Mouse (Mus musculus) forebrain, embryonic 13.5 days (tissue): ENCODE results near the gene Pradc1. TPM values are rescaled to one million over a fixed set of nuclear protein-coding genes. Genes with fewer than 3 reads are reported as not detected.

Source experiments
- ATAC-seq: fragments of 200-750 bp; cut with Nextera tagmentation; 2 replicates; pipeline ENCODE4 v1.8.0; 2017
- H3K27ac ChIP-seq: fragments of 300-500 bp; sonication (generic); 2 replicates; pipeline ENCODE4 v1.5.1; 2015; ENCODE audit warnings: inconsistent platforms, mild to moderate bottlenecking, moderate library complexity
- H3K27me3 ChIP-seq: fragments of 300-500 bp; sonication (generic); 2 replicates; pipeline ENCODE4 v1.6.1; 2015; ENCODE audit warnings: mild to moderate bottlenecking, inconsistent platforms
- H3K36me3 ChIP-seq: fragments of 300-500 bp; sonication (generic); 2 replicates; pipeline ENCODE4 v1.6.1; 2015; ENCODE audit warnings: mild to moderate bottlenecking, inconsistent platforms; ENCODE audit not compliant: poor library complexity, severe bottlenecking
- H3K4me1 ChIP-seq: fragments of 300-500 bp; sonication (generic); 2 replicates; pipeline ENCODE4 v1.6.1; 2015; ENCODE audit warnings: inconsistent platforms
- H3K4me2 ChIP-seq: fragments of 300-500 bp; sonication (generic); 2 replicates; pipeline ENCODE4 v1.6.1; 2015; ENCODE audit warnings: inconsistent platforms, mild to moderate bottlenecking, moderate library complexity
- H3K4me3 ChIP-seq: fragments of 300-500 bp; sonication (generic); 2 replicates; pipeline ENCODE4 v1.5.1; 2015; ENCODE audit warnings: mild to moderate bottlenecking, inconsistent platforms
- H3K9ac ChIP-seq: fragments of 300-500 bp; sonication (generic); 2 replicates; pipeline ENCODE4 v1.6.1; 2015; ENCODE audit warnings: mild to moderate bottlenecking, inconsistent platforms
- H3K9me3 ChIP-seq: fragments of 300-500 bp; sonication (generic); replicated peaks from 2 replicates; pipeline ENCODE4 v1.6.1; 2016; ENCODE audit warnings: inconsistent platforms
- WGBS: fragments of 180-500 bp; shearing (Covaris S2); methylation state at CpG from one replicate; pipeline ENCODE4 v1.1.7; 2015; 5-methylcytosine and 5-hydroxymethylcytosine counted together
- polyA plus RNA-seq: library from polyadenylated mRNA; unstranded; fragments of >200 nt; fragmentation: Nextera tagmentation; extraction: Ambion mirVana; gene quantifications from 2 replicates; pipeline ENCODE4 v1.2.1, GENCODE M21; 2015

The Pradc1 gene
- polyA plus RNA-seq, 1 experiment from 2014 or later, result 32.4 TPM

DNA sequence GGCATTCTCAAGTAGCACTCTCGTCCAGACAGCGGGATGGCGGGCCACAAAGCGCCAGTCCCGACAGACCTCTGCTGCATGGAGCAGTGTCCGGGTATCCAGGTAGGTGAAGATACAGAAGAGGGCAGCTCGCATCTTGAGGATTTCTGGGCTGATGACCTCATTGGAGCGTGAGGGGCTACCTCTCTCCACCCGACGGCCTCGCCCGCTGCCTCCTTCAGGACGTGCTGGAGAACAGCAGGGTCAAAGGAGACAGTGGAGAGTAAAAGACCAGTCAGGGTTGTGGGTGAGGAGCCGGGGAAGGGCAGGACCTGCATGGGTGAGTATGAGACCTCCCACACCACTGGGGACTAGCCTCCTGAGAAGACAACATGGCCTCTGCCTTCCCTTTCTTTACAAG is 26.6 kb upstream of the Pradc1 start:
- peaks cover 29% of the 10 kb centered on the region for H3K27me3 ChIP-seq
- no peaks in the 10 kb centered on the region for H3K36me3 ChIP-seq
- H3K4me2 ChIP-seq, result no peak overlapping the region
- H3K4me3 ChIP-seq, result no peak overlapping the region
- WGBS, result 44% methylated on average over 14 of the region's 14 CpGs
- no peak overlapping the region for H3K27ac ChIP-seq
- H3K4me1 ChIP-seq, result no peaks in the 10 kb centered on the region
- H3K9me3 ChIP-seq, result no peaks in the 10 kb centered on the region
- no peak for ATAC-seq
- H3K9ac ChIP-seq, result no peak overlapping the region

DNA sequence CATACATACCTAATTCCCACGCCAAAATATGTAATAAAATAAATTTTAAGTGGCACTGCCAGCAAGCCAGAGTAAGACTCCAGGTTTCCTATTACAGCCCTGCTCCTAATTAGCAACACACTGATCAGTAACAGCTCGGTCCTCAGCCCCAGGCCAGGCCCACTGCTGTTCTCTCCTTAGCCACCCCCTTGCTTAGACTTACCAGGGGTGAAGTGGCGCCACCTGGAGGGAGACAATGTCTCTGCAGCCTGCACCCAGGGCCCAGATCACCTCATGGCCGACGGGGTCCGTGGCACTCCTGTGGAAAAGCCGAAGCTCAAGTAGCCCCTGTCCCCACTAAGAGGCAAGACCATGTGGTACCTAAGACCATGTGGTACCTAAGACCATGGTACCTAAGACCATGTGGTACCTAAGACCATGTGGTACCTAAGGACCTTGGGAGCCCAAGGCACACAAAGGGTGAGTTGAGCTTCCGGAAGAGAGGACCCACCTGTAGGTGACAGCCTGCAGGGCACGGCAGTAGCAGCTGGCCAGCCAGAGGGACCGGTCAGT is 25.7 kb upstream of the Pradc1 start:
- no peaks in the 10 kb centered on the region for H3K9me3 ChIP-seq
- H3K9ac ChIP-seq, result no peak overlapping the region
- ATAC-seq, result 0 out of 2 replicates have a peak, but pooled peaks have one; percentile 16
- H3K27me3 ChIP-seq, result peaks cover 19% of the 10 kb centered on the region; the same call in 1 of the 2 replicates
- 42% methylated on average over 10 of the region's 10 CpGs for WGBS
- no peaks in the 10 kb centered on the region for H3K4me1 ChIP-seq
- no peak overlapping the region for H3K4me3 ChIP-seq
- H3K27ac ChIP-seq, result no peak overlapping the region
- H3K4me2 ChIP-seq, result no peak overlapping the region
- H3K36me3 ChIP-seq, result no peaks in the 10 kb centered on the region; the same call in 1 of the 2 replicates

DNA sequence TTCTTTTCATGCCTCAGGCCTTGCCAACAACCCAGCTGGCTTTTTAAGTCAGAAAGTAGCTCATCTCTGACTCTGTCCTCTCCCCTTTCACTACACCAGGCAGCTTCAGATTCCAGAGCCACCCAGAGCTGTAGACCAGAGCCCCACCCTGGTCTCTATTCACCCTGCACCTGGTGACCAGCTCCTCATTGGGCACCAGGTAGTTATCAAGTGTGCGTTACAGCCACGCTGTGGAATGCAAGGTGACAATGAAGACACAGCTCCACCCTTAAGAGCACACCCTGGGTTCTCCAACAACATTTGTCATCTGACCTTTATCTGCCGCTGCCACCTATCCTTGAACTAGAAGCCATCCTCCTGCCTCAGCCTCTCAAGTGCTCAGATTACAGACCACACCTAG is 23.8 kb upstream of the Pradc1 start:
- ATAC-seq, result no peak
- Histone ChIP-seq H3K27me3 (0 out of 2 replicates have a peak, but pooled peaks cover 10% of the 10 kb centered on the region), H3K36me3 (no peaks in the 10 kb centered on the region; the same call in 1 of the 2 replicates), H3K4me2 (no peak overlapping the region), H3K4me1 (peaks cover 6% of the 10 kb centered on the region; the same call in 1 of the 2 replicates), H3K9ac (no peak overlapping the region), H3K27ac (no peak overlapping the region), H3K4me3 (no peak overlapping the region), H3K9me3 (no peaks in the 10 kb centered on the region)
- WGBS, result 83% methylated on average over 3 of the region's 3 CpGs

DNA sequence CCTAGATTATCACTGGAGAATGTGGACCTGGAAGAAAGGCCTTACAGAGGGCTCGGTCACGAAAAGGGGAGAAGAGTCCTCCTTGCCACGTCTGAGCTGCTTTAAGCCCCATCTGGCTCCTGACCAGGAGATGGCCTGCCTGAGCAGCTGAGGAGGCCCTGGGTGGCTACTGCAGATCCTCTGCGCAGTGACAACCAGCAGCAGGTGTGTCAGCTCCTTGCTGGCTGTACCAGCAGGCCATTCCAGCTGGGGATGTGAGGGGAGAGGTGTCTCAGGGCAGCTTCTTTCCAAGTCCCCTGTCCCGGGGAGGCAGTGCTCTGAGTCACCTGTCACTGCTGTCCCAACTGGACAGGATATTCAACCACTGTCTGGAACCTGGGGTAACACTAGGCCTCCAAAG is 20.8 kb upstream of the Pradc1 start:
- no peak for ATAC-seq

DNA sequence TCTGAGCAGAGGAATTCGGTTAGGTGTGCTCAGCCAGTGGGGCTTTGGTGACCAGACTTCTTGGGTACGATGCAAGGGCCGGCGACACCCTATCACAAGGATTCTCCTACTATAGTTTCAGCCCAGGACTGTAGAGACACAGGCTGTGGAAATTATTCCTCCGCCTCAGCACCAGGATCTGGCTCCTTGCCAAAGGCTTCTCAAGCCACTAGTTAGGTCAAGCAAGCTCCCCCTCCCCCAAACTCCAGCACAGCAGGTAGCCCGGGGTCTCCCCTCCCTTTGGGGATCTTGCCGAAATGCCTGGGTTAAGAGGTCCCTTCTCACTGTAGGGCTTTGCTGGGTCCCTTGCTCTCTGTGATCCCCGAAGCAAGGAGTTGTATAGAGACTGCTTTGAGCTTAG is 20.2 kb upstream of the Pradc1 start:
- 64% methylated on average over 8 of the region's 8 CpGs for WGBS
- Histone ChIP-seq H3K9me3 (no peaks in the 10 kb centered on the region), H3K4me2 (no peak overlapping the region), H3K27me3 (no peaks in the 10 kb centered on the region), H3K36me3 (peaks cover 28% of the 10 kb centered on the region), H3K4me1 (peaks cover 6% of the 10 kb centered on the region; the same call in 1 of the 2 replicates), H3K27ac (no peak overlapping the region), H3K9ac (0 out of 2 replicates have a peak overlapping the region, but pooled peaks have one; percentile 5), H3K4me3 (no peak overlapping the region)
- no peak for ATAC-seq

More for the DNA sequence above, 20.8 kb upstream of the Pradc1 start:
- H3K9me3 ChIP-seq, result no peaks in the 10 kb centered on the region
- no peak overlapping the region for H3K4me3 ChIP-seq
- H3K4me1 ChIP-seq, result peaks cover 6% of the 10 kb centered on the region; the same call in 1 of the 2 replicates
- H3K27ac ChIP-seq, result no peak overlapping the region
- H3K9ac ChIP-seq, result no peak overlapping the region
- no peak overlapping the region for H3K4me2 ChIP-seq
- H3K36me3 ChIP-seq, result peaks cover 23% of the 10 kb centered on the region
- 0 out of 2 replicates have a peak, but pooled peaks cover under 1% of the 10 kb centered on the region for H3K27me3 ChIP-seq
- 56% methylated on average over 5 of the region's 5 CpGs for WGBS

DNA sequence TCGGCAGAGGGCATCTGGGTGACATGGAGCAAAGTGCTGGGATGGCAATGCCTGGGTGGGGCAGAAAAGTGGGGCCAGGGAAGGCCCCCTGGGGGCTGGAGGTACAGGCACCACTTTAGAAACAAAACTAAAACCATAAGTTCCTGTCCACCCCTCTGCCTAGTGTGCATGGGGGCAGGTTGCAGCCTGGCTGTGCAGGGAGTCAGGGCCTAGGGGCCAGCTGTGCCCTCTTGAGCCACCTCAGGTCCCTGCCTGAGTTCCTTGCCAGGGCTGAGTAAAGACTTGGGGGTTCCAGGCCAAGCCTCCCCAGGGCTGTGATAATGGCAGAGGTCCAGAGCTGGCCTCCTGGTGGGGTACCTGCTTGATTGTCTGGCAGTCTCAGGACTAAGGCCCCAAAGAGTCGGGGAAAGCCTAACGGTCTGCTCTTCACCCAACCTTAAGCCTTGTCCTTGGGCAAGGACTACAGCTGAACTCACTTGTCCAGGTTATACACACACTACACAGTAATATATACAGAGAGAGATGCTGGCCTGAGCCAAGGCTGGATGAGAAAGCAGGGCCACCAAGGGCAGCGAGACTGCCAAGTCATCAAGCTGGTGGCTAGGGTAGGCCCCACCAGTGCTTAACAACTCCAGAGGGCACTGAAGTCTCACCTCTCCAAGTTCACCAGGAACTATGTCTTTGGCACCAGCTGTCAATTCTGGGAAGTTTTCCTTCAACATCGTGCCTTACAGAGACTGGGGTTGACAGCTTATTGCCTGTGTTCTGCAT is 18.1 kb upstream of the Pradc1 start:
- no peak; the same call in 1 of the 2 replicates for ATAC-seq

DNA sequence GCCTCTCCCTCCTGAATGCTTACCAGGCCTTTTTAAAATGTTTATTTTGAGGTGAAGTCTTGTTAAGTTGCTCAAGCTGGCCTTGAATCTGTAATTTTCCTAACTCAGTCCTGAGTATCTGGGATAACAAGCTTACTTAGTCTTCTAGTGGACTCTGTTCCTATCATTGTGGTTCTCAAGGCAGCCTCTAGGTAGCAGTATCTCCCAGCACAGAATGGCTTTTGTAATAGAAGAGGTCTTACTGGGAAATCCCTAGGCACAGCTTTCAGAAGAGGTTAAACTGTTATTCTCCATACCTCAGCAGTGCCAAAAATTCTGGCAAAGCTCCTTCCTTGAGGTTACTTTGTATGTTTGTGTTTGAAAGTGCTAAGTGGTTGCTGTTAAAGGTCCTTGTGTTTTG is 13.6 kb upstream of the Pradc1 start:
- Histone ChIP-seq H3K9ac (no peak overlapping the region), H3K4me3 (no peak overlapping the region), H3K27ac (no peak overlapping the region), H3K4me2 (no peak overlapping the region), H3K27me3 (no peaks in the 10 kb centered on the region), H3K9me3 (no peaks in the 10 kb centered on the region), H3K36me3 (peaks cover 94% of the 10 kb centered on the region), H3K4me1 (no peaks in the 10 kb centered on the region)
- no peak for ATAC-seq

More for the DNA sequence above, 18.1 kb upstream of the Pradc1 start:
- WGBS, result 80% methylated on average over 5 of the region's 5 CpGs
- Histone ChIP-seq H3K27ac (no peak overlapping the region), H3K4me3 (no peak overlapping the region), H3K36me3 (peaks cover 50% of the 10 kb centered on the region), H3K27me3 (no peaks in the 10 kb centered on the region), H3K9me3 (no peaks in the 10 kb centered on the region), H3K4me1 (peaks cover 6% of the 10 kb centered on the region; the same call in 1 of the 2 replicates), H3K4me2 (no peak overlapping the region), H3K9ac (no peak overlapping the region)

DNA sequence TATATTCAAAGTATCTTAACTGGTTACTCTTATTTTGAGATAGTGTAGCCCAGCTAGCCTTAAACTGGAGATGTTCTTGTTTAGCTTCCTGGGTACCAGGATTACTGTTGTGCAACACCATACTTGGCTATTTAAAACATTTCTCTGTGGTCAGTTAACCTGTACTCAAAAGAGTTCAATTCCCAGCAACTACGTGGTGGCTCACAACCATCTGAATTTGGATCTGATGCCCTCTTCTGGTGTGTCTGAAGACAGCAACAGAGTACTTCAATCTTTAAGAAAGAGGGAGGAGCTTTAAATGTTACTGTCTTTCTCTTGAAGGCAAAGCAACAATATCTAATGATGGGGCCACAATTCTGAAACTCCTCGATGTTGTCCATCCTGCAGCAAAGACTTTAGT is 7.9 kb upstream of the Pradc1 start:
- Histone ChIP-seq H3K4me1 (peaks cover 35% of the 10 kb centered on the region), H3K4me2 (no peak overlapping the region), H3K9ac (no peak overlapping the region), H3K4me3 (no peak overlapping the region), H3K27ac (no peak overlapping the region), H3K27me3 (no peaks in the 10 kb centered on the region), H3K9me3 (no peaks in the 10 kb centered on the region), H3K36me3 (peaks cover 69% of the 10 kb centered on the region)
- no peak for ATAC-seq
- WGBS, result 93% methylated on average over 2 of the region's 2 CpGs

DNA sequence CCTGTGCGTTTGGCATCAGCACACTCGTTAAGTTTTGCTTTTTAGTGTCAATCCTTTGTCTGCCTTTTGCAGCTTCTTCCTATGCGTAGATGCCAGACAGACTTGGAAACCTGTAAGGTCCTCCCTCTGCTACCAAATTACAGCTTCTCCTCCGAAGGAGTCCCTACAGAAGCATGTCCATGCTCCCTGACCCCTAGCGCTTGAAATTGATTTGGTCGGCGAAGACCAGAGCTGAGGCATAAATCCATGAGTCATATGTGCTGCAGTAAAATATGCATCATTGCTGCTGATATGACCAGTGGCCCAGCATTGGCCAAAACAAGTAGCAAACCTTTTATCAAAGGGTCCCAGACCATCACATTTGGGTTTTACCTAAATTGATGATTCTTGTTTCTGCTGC is 1.0 kb upstream of the Pradc1 start:
- Histone ChIP-seq H3K27me3 (no peaks in the 10 kb centered on the region), H3K27ac (peak overlapping the region; percentile 10; the same call in 1 of the 2 replicates), H3K9me3 (no peaks in the 10 kb centered on the region), H3K4me1 (peaks cover 57% of the 10 kb centered on the region), H3K4me2 (peak overlapping the region; percentile 95), H3K4me3 (peak overlapping the region; percentile 87), H3K36me3 (peaks cover 6% of the 10 kb centered on the region; the same call in 1 of the 2 replicates), H3K9ac (peak overlapping the region; percentile 94)
- no peak for ATAC-seq
- WGBS, result 15% methylated on average over 7 of the region's 7 CpGs

DNA sequence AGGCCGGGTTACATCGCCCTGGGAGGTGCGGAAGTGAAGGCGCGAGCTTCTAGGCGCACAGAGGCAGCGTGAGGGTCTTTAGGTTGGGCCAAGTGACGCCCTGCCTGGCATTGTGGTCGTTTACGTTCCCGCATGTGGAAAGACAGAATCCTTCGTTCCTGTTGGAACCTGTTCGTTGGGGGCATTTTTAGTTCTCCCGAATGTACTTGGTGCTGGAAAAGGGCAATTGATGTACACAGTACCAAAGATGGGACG is 568 bp upstream of the Pradc1 start:
- no peak for ATAC-seq
- H3K9me3 ChIP-seq, result no peaks in the 10 kb centered on the region
- H3K4me2 ChIP-seq, result peak overlapping the region; percentile 95
- peaks cover 55% of the 10 kb centered on the region for H3K4me1 ChIP-seq
- H3K4me3 ChIP-seq, result peak overlapping the region; percentile 87
- WGBS, result under 1% methylated on average over 15 of the region's 15 CpGs
- H3K36me3 ChIP-seq, result peaks cover 7% of the 10 kb centered on the region; the same call in 1 of the 2 replicates
- peak overlapping the region; percentile 91 for H3K27ac ChIP-seq
- peak overlapping the region; percentile 94 for H3K9ac ChIP-seq
- no peaks in the 10 kb centered on the region for H3K27me3 ChIP-seq

DNA sequence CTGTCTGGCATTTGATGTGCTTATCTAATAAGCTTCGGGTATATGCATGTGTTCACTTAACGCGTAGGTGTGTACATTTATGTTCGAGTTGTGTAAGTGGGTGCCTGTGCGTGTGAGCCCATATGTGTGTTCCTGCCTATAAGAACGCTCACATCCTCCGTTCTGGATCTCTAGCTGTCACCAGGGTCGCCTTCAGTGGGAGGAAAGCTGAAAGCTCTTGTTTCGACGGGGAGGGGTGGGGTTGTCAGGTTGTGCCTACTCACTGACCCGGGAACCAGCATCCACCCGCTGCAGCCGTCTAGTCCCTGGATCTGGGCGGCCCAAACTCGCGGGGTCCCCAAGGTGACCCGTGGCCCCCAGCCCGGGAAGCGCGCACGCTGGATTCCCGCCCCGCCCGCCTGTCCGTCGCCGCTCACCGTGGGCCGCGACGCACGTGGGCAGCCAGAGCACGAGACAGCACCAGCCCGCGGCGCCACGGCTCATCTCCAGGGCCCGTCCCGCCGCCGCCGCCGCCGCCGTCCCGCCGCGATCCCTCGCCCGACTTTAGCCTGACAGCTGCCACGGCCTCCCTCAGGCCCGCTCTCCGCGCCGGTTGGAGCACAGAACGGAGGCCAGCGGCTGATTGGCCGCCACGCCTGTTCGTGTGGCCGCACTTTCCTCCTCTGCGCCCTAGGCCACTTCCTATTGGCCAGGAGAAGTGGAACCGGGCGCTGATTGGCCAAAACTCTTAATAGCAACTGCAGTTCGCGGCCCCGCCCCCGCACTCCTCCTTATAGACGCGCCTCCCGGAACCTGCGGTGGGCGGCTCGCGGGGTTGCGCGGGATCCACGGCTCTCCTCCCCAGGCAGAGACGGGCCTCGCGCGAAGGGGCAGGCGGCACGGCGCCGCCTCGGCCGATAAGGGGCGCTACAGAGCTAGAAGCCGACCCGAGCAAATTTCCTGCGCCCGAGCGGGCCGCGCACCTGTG is 790 bp downstream of the Pradc1 start, which contains the start of gene Cct7:
Gene Cct7, plus strand, starts transcription at position 818 of the 967 bp plus-strand sequence.
- Histone ChIP-seq H3K4me1 (peaks cover 42% of the 10 kb centered on the region), H3K4me2 (peak within 1 kb of the TSS; percentile 95), H3K9me3 (no peaks in the 10 kb centered on the region), H3K27me3 (no peaks in the 10 kb centered on the region), H3K4me3 (peak within 1 kb of the TSS; percentile 87), H3K9ac (peak within 1 kb of the TSS; percentile 94), H3K27ac (peak within 1 kb of the TSS; percentile 91), H3K36me3 (peaks cover 21% of the 10 kb centered on the region)
- peak; percentile 96 for ATAC-seq
- WGBS, result 3% methylated on average over 83 of the region's 96 CpGs
